Mouse (Mus musculus) forebrain, embryonic 10.5 days (tissue): ENCODE results near the gene Lrrk1. TPM values are rescaled to one million over a fixed set of nuclear protein-coding genes. Genes with fewer than 3 reads are reported as not detected.

Experiments
- DNase-seq: peaks from one replicate; pipeline ENCODE4 v3.0.0-alpha.2; 2017; ENCODE audit warnings: low spot score; ENCODE audit errors: extremely low spot score
- H3K27ac ChIP-seq: fragments of 300-500 bp; sonication (generic); 2 replicates; pipeline ENCODE4 v1.5.1; 2016; ENCODE audit warnings: mild to moderate bottlenecking
- H3K27me3 ChIP-seq: fragments of 300-500 bp; sonication (generic); 2 replicates; pipeline ENCODE4 v1.6.1; 2016; ENCODE audit warnings: mild to moderate bottlenecking; ENCODE audit not compliant: poor library complexity, severe bottlenecking
- H3K36me3 ChIP-seq: fragments of 300-500 bp; sonication (generic); replicated peaks from 2 replicates; pipeline ENCODE4 v1.6.1; 2016; ENCODE audit warnings: mild to moderate bottlenecking, moderate library complexity
- H3K4me1 ChIP-seq: fragments of 300-500 bp; sonication (generic); 2 replicates; pipeline ENCODE4 v1.6.1; 2016
- H3K4me3 ChIP-seq: fragments of 300-500 bp; sonication (generic); 2 replicates; pipeline ENCODE4 v1.5.1; 2016; ENCODE audit warnings: mild to moderate bottlenecking, moderate library complexity
- H3K9me3 ChIP-seq: fragments of 300-500 bp; sonication (generic); 2 replicates; pipeline ENCODE4 v1.6.1; 2016; ENCODE audit warnings: mild to moderate bottlenecking, moderate library complexity
- WGBS: fragments of 180-500 bp; shearing (Covaris S2); methylation state at CpG from one replicate; pipeline ENCODE4 v1.1.7; 2016; 5-methylcytosine and 5-hydroxymethylcytosine counted together
- polyA plus RNA-seq: library from polyadenylated mRNA; unstranded; fragments of >200 nt; fragmentation: Nextera tagmentation; extraction: Ambion mirVana; gene quantifications from 2 replicates; pipeline ENCODE4 v1.2.1, GENCODE M21; 2016

Gene Lrrk1
- polyA plus RNA-seq, 1 experiment from 2014 or later, result 5.8 TPM

DNA sequence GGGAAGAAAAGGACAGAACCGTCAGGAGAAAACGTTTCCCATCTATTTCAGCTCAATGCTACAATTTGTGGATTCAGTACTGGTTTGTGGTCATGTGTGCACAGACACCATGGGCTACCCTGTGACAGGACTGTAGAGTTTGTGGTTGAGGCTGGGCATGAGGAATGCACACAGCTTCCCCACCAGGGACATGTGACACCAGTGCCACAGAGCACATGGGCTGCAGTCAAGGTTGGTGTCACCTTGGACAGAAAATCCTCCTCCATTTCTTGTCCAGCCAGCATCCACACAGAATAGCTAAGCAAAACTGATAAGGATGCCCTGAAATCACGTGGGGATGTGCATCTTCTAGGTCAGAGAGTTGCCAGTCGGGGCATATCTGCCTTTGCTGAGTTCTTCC is 16.7 kb upstream of the Lrrk1 start:
- H3K4me1 ChIP-seq, result peaks cover 34% of the 10 kb centered on the region
- no peak for DNase-seq
- no peaks in the 10 kb centered on the region for H3K27me3 ChIP-seq
- no peaks in the 10 kb centered on the region for H3K36me3 ChIP-seq
- H3K27ac ChIP-seq, result no peak overlapping the region
- WGBS, result 82% methylated on average over 4 of the region's 4 CpGs
- H3K9me3 ChIP-seq, result no peaks in the 10 kb centered on the region
- no peak overlapping the region for H3K4me3 ChIP-seq

DNA sequence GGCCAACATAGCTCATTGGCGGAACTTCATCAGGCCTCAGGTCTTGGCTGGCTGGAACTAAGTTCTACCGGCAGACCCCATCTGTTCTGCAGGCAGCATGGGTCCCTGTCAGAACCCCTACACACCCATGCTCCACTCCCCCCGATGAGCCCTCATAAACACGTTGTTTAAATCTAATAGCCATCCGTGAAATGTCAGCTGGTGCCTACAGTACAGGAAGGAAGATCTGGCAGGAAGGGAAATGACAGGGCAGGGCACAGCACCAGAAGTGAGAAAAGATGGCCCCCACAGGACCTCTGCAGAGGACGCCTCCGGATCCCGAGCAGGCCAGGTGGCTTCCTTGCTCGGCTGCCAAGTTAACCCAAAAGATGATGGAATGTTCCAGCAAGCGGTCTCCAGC is 16.0 kb upstream of the Lrrk1 start:
- H3K36me3 ChIP-seq, result no peaks in the 10 kb centered on the region
- H3K9me3 ChIP-seq, result no peaks in the 10 kb centered on the region
- H3K27ac ChIP-seq, result no peak overlapping the region
- 87% methylated on average over 10 of the region's 10 CpGs for WGBS
- DNase-seq, result no peak
- no peak overlapping the region for H3K4me3 ChIP-seq
- H3K4me1 ChIP-seq, result peaks cover 33% of the 10 kb centered on the region
- H3K27me3 ChIP-seq, result no peaks in the 10 kb centered on the region

GRCm38 (mm10) chr7:66402876-66403275 is 14.7 kb upstream of the Lrrk1 start:
- no peaks in the 10 kb centered on the region for H3K9me3 ChIP-seq
- 89% methylated on average over 5 of the region's 5 CpGs for WGBS
- no peak overlapping the region for H3K27ac ChIP-seq
- no peaks in the 10 kb centered on the region for H3K27me3 ChIP-seq
- no peaks in the 10 kb centered on the region for H3K36me3 ChIP-seq
- DNase-seq, result no peak
- H3K4me1 ChIP-seq, result peaks cover 31% of the 10 kb centered on the region
- no peak overlapping the region for H3K4me3 ChIP-seq

- 55% methylated on average over 8 of the region's 8 CpGs for WGBS
- no peak for DNase-seq
- H3K9me3 ChIP-seq, result no peaks in the 10 kb centered on the region
- H3K36me3 ChIP-seq, result no peaks in the 10 kb centered on the region
- H3K4me3 ChIP-seq, result no peak overlapping the region
- H3K27ac ChIP-seq, result 0 out of 2 replicates have a peak overlapping the region, but pooled peaks have one; percentile 27
- H3K4me1 ChIP-seq, result peaks cover 31% of the 10 kb centered on the region
- no peaks in the 10 kb centered on the region for H3K27me3 ChIP-seq
Observed at GRCm38 (mm10) chr7:66401605-66402004, 13.5 kb upstream of the Lrrk1 start.

GRCm38 (mm10) chr7:66397288-66397687 is 9.1 kb upstream of the Lrrk1 start:
- Histone ChIP-seq H3K9me3 (no peaks in the 10 kb centered on the region), H3K27ac (no peak overlapping the region), H3K4me3 (no peak overlapping the region), H3K4me1 (peaks cover 23% of the 10 kb centered on the region), H3K36me3 (no peaks in the 10 kb centered on the region), H3K27me3 (no peaks in the 10 kb centered on the region)
- WGBS, result 74% methylated on average over 3 of the region's 3 CpGs
- DNase-seq, result no peak

DNA sequence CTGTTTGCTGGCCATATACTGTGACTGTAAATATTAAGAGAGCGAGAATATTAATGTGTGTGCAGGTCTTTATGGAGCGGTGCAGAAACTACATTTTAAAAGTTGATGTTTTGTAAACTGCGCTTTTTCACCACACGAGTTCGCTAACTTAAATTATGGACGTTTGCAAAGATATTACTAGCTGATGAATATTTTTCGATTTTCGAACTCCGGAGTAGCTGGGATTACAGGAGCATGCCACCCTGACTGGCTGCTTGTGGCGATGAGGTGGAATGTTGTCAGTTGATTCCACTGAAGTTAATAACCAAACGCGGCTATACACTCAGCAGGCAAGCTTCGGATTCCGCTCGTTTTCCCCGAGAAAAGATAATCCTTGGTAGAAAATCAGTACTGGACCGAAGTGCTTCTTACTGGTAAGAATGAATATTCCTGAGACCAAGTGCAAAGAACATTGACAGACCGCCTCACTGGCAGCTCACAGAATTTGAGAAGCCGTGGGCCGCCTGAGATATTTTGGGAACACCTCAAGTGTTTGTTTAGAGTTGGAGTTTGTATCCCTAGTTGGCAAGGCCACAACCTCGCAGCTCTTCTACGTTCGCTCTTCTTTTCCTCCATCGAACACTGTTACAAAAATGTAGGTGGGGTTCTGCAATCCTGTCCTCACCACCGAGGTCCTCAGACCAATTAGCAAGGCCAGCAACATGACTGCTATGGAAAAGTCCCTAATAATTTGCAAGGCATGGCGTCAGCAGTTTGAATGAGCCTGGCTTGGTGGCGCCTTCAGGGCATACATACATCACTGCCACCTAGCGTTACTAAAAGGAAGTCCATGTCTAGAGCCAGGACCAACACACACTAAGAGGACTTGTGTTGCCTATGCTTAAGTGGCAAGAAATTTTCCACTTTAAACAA is 727 bp upstream of the Lrrk1 start:
- H3K36me3 ChIP-seq, result no peaks in the 10 kb centered on the region
- peak overlapping the region; percentile 78 for H3K4me3 ChIP-seq
- H3K27me3 ChIP-seq, result peaks cover 29% of the 10 kb centered on the region
- H3K27ac ChIP-seq, result no peak overlapping the region
- 11% methylated on average over 28 of the region's 28 CpGs for WGBS
- peak; percentile 74 for DNase-seq
- no peaks in the 10 kb centered on the region for H3K9me3 ChIP-seq
- H3K4me1 ChIP-seq, result peaks cover 21% of the 10 kb centered on the region

GRCm38 (mm10) chr7:66387419-66387812 is 734 bp downstream of the Lrrk1 start:
- peaks cover 21% of the 10 kb centered on the region for H3K4me1 ChIP-seq
- 4% methylated on average over 13 of the region's 13 CpGs for WGBS
- H3K36me3 ChIP-seq, result no peaks in the 10 kb centered on the region
- peak overlapping the region; percentile 89 for H3K27ac ChIP-seq
- H3K4me3 ChIP-seq, result peak overlapping the region; percentile 78
- no peak for DNase-seq
- H3K9me3 ChIP-seq, result no peaks in the 10 kb centered on the region
- peaks cover 29% of the 10 kb centered on the region for H3K27me3 ChIP-seq

- WGBS, result 91% methylated on average over 6 of the region's 6 CpGs
- Histone ChIP-seq H3K27ac (no peak overlapping the region), H3K4me1 (peaks cover 21% of the 10 kb centered on the region), H3K27me3 (peaks cover 29% of the 10 kb centered on the region), H3K4me3 (no peak overlapping the region), H3K36me3 (no peaks in the 10 kb centered on the region), H3K9me3 (no peaks in the 10 kb centered on the region)
- no peak for DNase-seq
Observed at GRCm38 (mm10) chr7:66386411-66386810, 1.7 kb downstream of the Lrrk1 start.

GRCm38 (mm10) chr7:66385826-66386225 is 2.3 kb downstream of the Lrrk1 start:
- Histone ChIP-seq H3K9me3 (no peaks in the 10 kb centered on the region), H3K4me3 (no peak overlapping the region), H3K4me1 (peaks cover 21% of the 10 kb centered on the region), H3K27me3 (peaks cover 29% of the 10 kb centered on the region), H3K36me3 (no peaks in the 10 kb centered on the region), H3K27ac (no peak overlapping the region)
- no peak for DNase-seq
- WGBS, result 94% methylated on average over 11 of the region's 12 CpGs

GRCm38 (mm10) chr7:66384891-66385290 is 3.3 kb downstream of the Lrrk1 start:
- H3K27me3 ChIP-seq, result peaks cover 29% of the 10 kb centered on the region
- H3K9me3 ChIP-seq, result no peaks in the 10 kb centered on the region
- H3K36me3 ChIP-seq, result no peaks in the 10 kb centered on the region
- no peak overlapping the region for H3K27ac ChIP-seq
- peaks cover 21% of the 10 kb centered on the region for H3K4me1 ChIP-seq
- WGBS, result 96% methylated on average over 8 of the region's 8 CpGs
- no peak overlapping the region for H3K4me3 ChIP-seq
- DNase-seq, result no peak

GRCm38 (mm10) chr7:66384213-66384612 is 3.9 kb downstream of the Lrrk1 start:
- WGBS, result 83% methylated on average over 5 of the region's 5 CpGs
- no peak for DNase-seq

DNA sequence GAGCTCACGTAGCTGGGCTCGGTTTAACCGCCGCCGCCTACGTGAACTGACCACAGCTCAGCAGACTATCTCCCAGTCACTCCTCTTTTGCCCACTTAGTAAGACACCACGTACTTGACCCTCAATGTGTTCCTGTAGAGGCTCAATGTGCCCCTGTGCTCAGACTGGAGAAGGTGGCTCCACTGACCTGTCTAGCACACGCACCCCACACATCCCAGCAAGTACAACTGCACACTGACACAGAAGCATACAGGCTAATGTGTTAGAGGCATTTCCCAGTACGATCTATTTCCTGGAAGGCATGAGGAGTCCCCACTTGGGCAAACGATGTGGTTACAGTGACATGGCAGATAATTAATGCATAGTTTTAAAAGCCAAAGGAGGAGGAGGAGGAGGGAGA is 11.6 kb downstream of the Lrrk1 start:
- WGBS, result 86% methylated on average over 10 of the region's 10 CpGs
- no peak for DNase-seq

More at GRCm38 (mm10) chr7:66384213-66384612, 3.9 kb downstream of the Lrrk1 start:
- Histone ChIP-seq H3K27ac (no peak overlapping the region), H3K36me3 (no peaks in the 10 kb centered on the region), H3K27me3 (peaks cover 29% of the 10 kb centered on the region), H3K4me3 (no peak overlapping the region), H3K4me1 (peaks cover 21% of the 10 kb centered on the region), H3K9me3 (no peaks in the 10 kb centered on the region)

GRCm38 (mm10) chr7:66375736-66376135 is 12.4 kb downstream of the Lrrk1 start:
- Histone ChIP-seq H3K4me1 (peaks cover 4% of the 10 kb centered on the region; the same call in 1 of the 2 replicates), H3K9me3 (no peaks in the 10 kb centered on the region), H3K27me3 (no peaks in the 10 kb centered on the region), H3K36me3 (no peaks in the 10 kb centered on the region), H3K4me3 (no peak overlapping the region), H3K27ac (no peak overlapping the region)
- 89% methylated on average over 4 of the region's 4 CpGs for WGBS
- DNase-seq, result no peak

More for the DNA sequence above, 11.6 kb downstream of the Lrrk1 start:
- Histone ChIP-seq H3K27ac (no peak overlapping the region), H3K4me3 (no peak overlapping the region), H3K27me3 (no peaks in the 10 kb centered on the region), H3K9me3 (no peaks in the 10 kb centered on the region), H3K4me1 (peaks cover 4% of the 10 kb centered on the region; the same call in 1 of the 2 replicates), H3K36me3 (no peaks in the 10 kb centered on the region)
